Mouse (Mus musculus) liver, embryonic 13.5 days (tissue): ENCODE measurements at regions not wholly inside any gene's neighbourhood (a gene's known extent, or its start where the extent isn't known, plus 50 kb on each side); places are given as distances from the start of the nearest gene placed in this dataset.

ENCODE experiments used
- ATAC-seq: fragments of 200-750 bp; cut with Nextera tagmentation; 2 replicates; pipeline ENCODE4 v1.8.0; 2017; ENCODE audit warnings: low read depth, mild to moderate bottlenecking, moderate number of reproducible peaks, moderate library complexity
- DNase-seq: peaks from one replicate; pipeline ENCODE4 v3.0.0; 2022
- H3K27ac ChIP-seq: fragments of 300-500 bp; sonication (generic); 2 replicates; pipeline ENCODE4 v1.5.1; 2015; ENCODE audit warnings: moderate library complexity, mild to moderate bottlenecking, inconsistent platforms
- H3K27me3 ChIP-seq: fragments of 300-500 bp; sonication (generic); 2 replicates; pipeline ENCODE4 v1.6.1; 2015; ENCODE audit warnings: mild to moderate bottlenecking, inconsistent platforms
- H3K36me3 ChIP-seq: fragments of 300-500 bp; sonication (generic); 2 replicates; pipeline ENCODE4 v1.6.1; 2015; ENCODE audit warnings: mild to moderate bottlenecking, inconsistent platforms
- H3K4me1 ChIP-seq: fragments of 300-500 bp; sonication (generic); replicated peaks from 2 replicates; pipeline ENCODE4 v1.6.1; 2015; ENCODE audit warnings: inconsistent platforms
- H3K4me2 ChIP-seq: fragments of 300-500 bp; sonication (generic); 2 replicates; pipeline ENCODE4 v1.6.1; 2015; ENCODE audit warnings: inconsistent platforms, mild to moderate bottlenecking, moderate library complexity
- H3K4me3 ChIP-seq: fragments of 300-500 bp; sonication (generic); replicated peaks from 2 replicates; pipeline ENCODE4 v1.5.1; 2015; ENCODE audit warnings: mild to moderate bottlenecking, inconsistent platforms
- H3K9ac ChIP-seq: fragments of 300-500 bp; sonication (generic); 2 replicates; pipeline ENCODE4 v1.6.1; 2015; ENCODE audit warnings: mild to moderate bottlenecking, inconsistent platforms
- H3K9me3 ChIP-seq: fragments of 300-500 bp; sonication (generic); replicated peaks from 2 replicates; pipeline ENCODE4 v1.6.1; 2016; ENCODE audit warnings: inconsistent platforms
- WGBS: fragments of 180-500 bp; shearing (Covaris S2); methylation state at CpG from one replicate; pipeline ENCODE4 v1.1.7; 2015; ENCODE audit not compliant: insufficient replicate concordance; 5-methylcytosine and 5-hydroxymethylcytosine counted together

GRCm38 (mm10) chr2:50810336-50811066 is 338.4 kb downstream of the Rnd3 start:
- Histone ChIP-seq H3K9me3 (no peaks in the 10 kb centered on the region), H3K36me3 (no peaks in the 10 kb centered on the region), H3K27me3 (no peaks in the 10 kb centered on the region), H3K27ac (no peak overlapping the region), H3K4me3 (no peak overlapping the region), H3K4me2 (no peak overlapping the region), H3K4me1 (no peaks in the 10 kb centered on the region), H3K9ac (no peak overlapping the region)
- ATAC-seq (no peak), DNase-seq (no peak)
- WGBS: 31% methylated on average over 5 of the region's 5 CpGs

GRCm38 (mm10) chr2:50809823-50810222 is 339.1 kb downstream of the Rnd3 start:
- 59% methylated on average over 3 of the region's 3 CpGs for WGBS
- no peak overlapping the region for H3K27ac ChIP-seq
- H3K4me2 ChIP-seq: no peak overlapping the region
- no peak for ATAC-seq
- no peak overlapping the region for H3K4me3 ChIP-seq
- no peaks in the 10 kb centered on the region for H3K9me3 ChIP-seq
- H3K36me3 ChIP-seq: no peaks in the 10 kb centered on the region
- no peak for DNase-seq
- H3K27me3 ChIP-seq: no peaks in the 10 kb centered on the region
- H3K4me1 ChIP-seq: no peaks in the 10 kb centered on the region
- H3K9ac ChIP-seq: no peak overlapping the region

GRCm38 (mm10) chr2:50807162-50807960 is 341.6 kb downstream of the Rnd3 start:
- DNase-seq (no peak), ATAC-seq (no peak)
- WGBS: 51% methylated on average over 6 of the region's 6 CpGs
- no peak overlapping the region for H3K4me3 ChIP-seq
- H3K27ac ChIP-seq: no peak overlapping the region
- no peaks in the 10 kb centered on the region for H3K4me1 ChIP-seq
- H3K36me3 ChIP-seq: no peaks in the 10 kb centered on the region
- no peaks in the 10 kb centered on the region for H3K9me3 ChIP-seq
- no peaks in the 10 kb centered on the region for H3K27me3 ChIP-seq
- H3K4me2 ChIP-seq: no peak overlapping the region
- no peak overlapping the region for H3K9ac ChIP-seq

- WGBS: 56% methylated on average over 3 of the region's 3 CpGs
- no peak for DNase-seq
- Histone ChIP-seq H3K27ac (no peak overlapping the region), H3K4me2 (no peak overlapping the region), H3K9me3 (no peaks in the 10 kb centered on the region), H3K27me3 (no peaks in the 10 kb centered on the region), H3K4me3 (no peak overlapping the region), H3K9ac (no peak overlapping the region), H3K36me3 (no peaks in the 10 kb centered on the region), H3K4me1 (no peaks in the 10 kb centered on the region)
- no peak for ATAC-seq
Observed at GRCm38 (mm10) chr2:50805645-50806044, 343.3 kb downstream of the Rnd3 start.

- 78% methylated on average over 3 of the region's 3 CpGs for WGBS
Observed at GRCm38 (mm10) chr2:50796087-50796486, 352.8 kb downstream of the Rnd3 start.

GRCm38 (mm10) chr2:50793616-50794015 is 355.3 kb downstream of the Rnd3 start:
- H3K4me1 ChIP-seq: no peaks in the 10 kb centered on the region
- H3K4me3 ChIP-seq: no peak overlapping the region
- H3K36me3 ChIP-seq: no peaks in the 10 kb centered on the region
- no peaks in the 10 kb centered on the region for H3K9me3 ChIP-seq
- DNase-seq (no peak), ATAC-seq (no peak)
- H3K4me2 ChIP-seq: no peak overlapping the region
- H3K27me3 ChIP-seq: no peaks in the 10 kb centered on the region
- H3K27ac ChIP-seq: no peak overlapping the region
- H3K9ac ChIP-seq: no peak overlapping the region
- 59% methylated on average over 2 of the region's 2 CpGs for WGBS

More at GRCm38 (mm10) chr2:50796087-50796486, 352.8 kb downstream of the Rnd3 start:
- no peak overlapping the region for H3K4me3 ChIP-seq
- no peaks in the 10 kb centered on the region for H3K36me3 ChIP-seq
- no peak overlapping the region for H3K4me2 ChIP-seq
- DNase-seq (no peak), ATAC-seq (no peak)
- no peak overlapping the region for H3K27ac ChIP-seq
- H3K4me1 ChIP-seq: no peaks in the 10 kb centered on the region
- H3K9me3 ChIP-seq: no peaks in the 10 kb centered on the region
- H3K9ac ChIP-seq: no peak overlapping the region
- H3K27me3 ChIP-seq: no peaks in the 10 kb centered on the region

GRCm38 (mm10) chr2:50793067-50793466 is 355.8 kb downstream of the Rnd3 start:
- ATAC-seq: no peak
- WGBS: 77% methylated on average over 1 of the region's 1 CpGs
- H3K27me3 ChIP-seq: no peaks in the 10 kb centered on the region

GRCm38 (mm10) chr2:50789051-50789651 is 359.8 kb downstream of the Rnd3 start:
- WGBS: 46% methylated on average over 4 of the region's 4 CpGs
- no peak overlapping the region for H3K27ac ChIP-seq

More at GRCm38 (mm10) chr2:50793067-50793466, 355.8 kb downstream of the Rnd3 start:
- Histone ChIP-seq H3K4me3 (no peak overlapping the region), H3K36me3 (no peaks in the 10 kb centered on the region), H3K4me2 (no peak overlapping the region), H3K4me1 (no peaks in the 10 kb centered on the region), H3K9ac (no peak overlapping the region), H3K27ac (no peak overlapping the region), H3K9me3 (no peaks in the 10 kb centered on the region)
- DNase-seq: no peak

GRCm38 (mm10) chr2:50772101-50772500 is 376.8 kb downstream of the Rnd3 start:
- WGBS: 77% methylated on average over 8 of the region's 8 CpGs
- H3K9ac ChIP-seq: no peak overlapping the region
- no peak overlapping the region for H3K4me2 ChIP-seq
- no peaks in the 10 kb centered on the region for H3K4me1 ChIP-seq
- H3K9me3 ChIP-seq: no peaks in the 10 kb centered on the region
- H3K36me3 ChIP-seq: no peaks in the 10 kb centered on the region
- no peak overlapping the region for H3K27ac ChIP-seq
- no peak overlapping the region for H3K4me3 ChIP-seq
- H3K27me3 ChIP-seq: no peaks in the 10 kb centered on the region
- ATAC-seq (no peak), DNase-seq (no peak)

More at GRCm38 (mm10) chr2:50789051-50789651, 359.8 kb downstream of the Rnd3 start:
- ATAC-seq (peak; percentile 62), DNase-seq (no peak)
- Histone ChIP-seq H3K9ac (no peak overlapping the region), H3K36me3 (no peaks in the 10 kb centered on the region), H3K4me1 (no peaks in the 10 kb centered on the region), H3K4me2 (no peak overlapping the region), H3K27me3 (no peaks in the 10 kb centered on the region), H3K9me3 (no peaks in the 10 kb centered on the region), H3K4me3 (no peak overlapping the region)

GRCm38 (mm10) chr2:50759016-50759415 is 389.9 kb downstream of the Rnd3 start:
- ATAC-seq: no peak
- no peak overlapping the region for H3K4me3 ChIP-seq
- H3K27me3 ChIP-seq: no peaks in the 10 kb centered on the region
- no peaks in the 10 kb centered on the region for H3K36me3 ChIP-seq
- no peak overlapping the region for H3K4me2 ChIP-seq
- DNase-seq: no peak
- no peak overlapping the region for H3K27ac ChIP-seq
- H3K9ac ChIP-seq: no peak overlapping the region
- 67% methylated on average over 2 of the region's 2 CpGs for WGBS
- no peaks in the 10 kb centered on the region; the same call in 1 of the 2 replicates for H3K4me1 ChIP-seq
- no peaks in the 10 kb centered on the region for H3K9me3 ChIP-seq

GRCm38 (mm10) chr2:50757837-50758541 is 390.9 kb downstream of the Rnd3 start:
- Histone ChIP-seq H3K27ac (no peak overlapping the region), H3K36me3 (no peaks in the 10 kb centered on the region), H3K9ac (no peak overlapping the region), H3K4me2 (no peak overlapping the region), H3K4me3 (no peak overlapping the region), H3K27me3 (no peaks in the 10 kb centered on the region), H3K4me1 (no peaks in the 10 kb centered on the region; the same call in 1 of the 2 replicates), H3K9me3 (no peaks in the 10 kb centered on the region)
- ATAC-seq: no peak
- 65% methylated on average over 21 of the region's 21 CpGs for WGBS
- DNase-seq: peak; percentile 1
